Mouse (Mus musculus): ENCODE data around the gene Acsbg1. TPM values are rescaled to one million over a fixed set of nuclear protein-coding genes. Genes with fewer than 3 reads are reported as not detected.

Acsbg1 gene
- polyA plus RNA-seq, 1 experiment from 2014 or later = 0.22 TPM

GRCm38 (mm10) chr9:54560831-54561601 lies 100.7 kb downstream of the Acsbg1 start:
- ATAC-seq (replicated peaks; ENCODE audit: low FRiP score, low TSS enrichment, low read depth) (no peak), DNase-seq (ENCODE audit: low spot score) (no peak)
- H3K4me2 ChIP-seq (ENCODE audit: low read length) = no peak overlapping the region
- WGBS = 92% methylated on average over 8 of the region's 8 CpGs
- H3K4me1 ChIP-seq (replicated peaks; ENCODE audit: control insufficient read depth, insufficient read depth, low read length) = peaks cover 3% of the 10 kb centered on the region; the same call in 1 of the 2 replicates
- H3K27ac ChIP-seq (ENCODE audit: low read depth) = no peak overlapping the region
- no peak overlapping the region for H3K4me3 ChIP-seq (ENCODE audit: low read depth, low read length)
- no peak overlapping the region for H3K9ac ChIP-seq (ENCODE audit: low read length)
- no peaks in the 10 kb centered on the region for H3K27me3 ChIP-seq (replicated peaks; ENCODE audit: control insufficient read depth, insufficient read depth, low read length)
- no peaks in the 10 kb centered on the region for H3K36me3 ChIP-seq (ENCODE audit: control insufficient read depth, insufficient read depth, low read length)
- no peaks in the 10 kb centered on the region for H3K9me3 ChIP-seq (ENCODE audit: control insufficient read depth, low read length)

- no peak within 1 kb of the TSS for H3K27ac ChIP-seq (ENCODE audit: low read depth)
- peak within 1 kb of the TSS; percentile 55 for H3K4me3 ChIP-seq (ENCODE audit: low read depth, low read length)
- H3K27me3 ChIP-seq (replicated peaks; ENCODE audit: control insufficient read depth, insufficient read depth, low read length) = no peaks in the 10 kb centered on the region
- H3K9me3 ChIP-seq (ENCODE audit: control insufficient read depth, low read length) = no peaks in the 10 kb centered on the region
- H3K4me2 ChIP-seq (ENCODE audit: low read length) = peak within 1 kb of the TSS; percentile 82
- no peaks in the 10 kb centered on the region for H3K36me3 ChIP-seq (ENCODE audit: control insufficient read depth, insufficient read depth, low read length)
- peaks cover 3% of the 10 kb centered on the region; the same call in 1 of the 2 replicates for H3K4me1 ChIP-seq (replicated peaks; ENCODE audit: control insufficient read depth, insufficient read depth, low read length)
- ATAC-seq (replicated peaks; ENCODE audit: low FRiP score, low TSS enrichment, low read depth) (peak; percentile 97), DNase-seq (ENCODE audit: low spot score) (peak; percentile 91)
- under 1% methylated on average over 54 of the region's 54 CpGs for WGBS
- H3K9ac ChIP-seq (ENCODE audit: low read length) = peak within 1 kb of the TSS; percentile 40
Observed at GRCm38 (mm10) chr9:54559771-54560471, 101.7 kb downstream of the Acsbg1 start, which contains the start of gene Cib2. Cib2 (minus strand) TSS chr9:54560218.

GRCm38 (mm10) chr9:54558731-54559130 lies 102.9 kb downstream of the Acsbg1 start:
- H3K27ac ChIP-seq (ENCODE audit: low read depth) = no peak overlapping the region
- no peak overlapping the region for H3K4me3 ChIP-seq (ENCODE audit: low read depth, low read length)
- ATAC-seq (replicated peaks; ENCODE audit: low FRiP score, low TSS enrichment, low read depth) = no peak
- 0 out of 2 replicates have a peak overlapping the region, but pooled peaks have one; percentile 82 for H3K4me2 ChIP-seq (ENCODE audit: low read length)
- no peak overlapping the region for H3K9ac ChIP-seq (ENCODE audit: low read length)
- no peaks in the 10 kb centered on the region for H3K36me3 ChIP-seq (ENCODE audit: control insufficient read depth, insufficient read depth, low read length)
- WGBS = 82% methylated on average over 8 of the region's 8 CpGs
- peaks cover 3% of the 10 kb centered on the region; the same call in 1 of the 2 replicates for H3K4me1 ChIP-seq (replicated peaks; ENCODE audit: control insufficient read depth, insufficient read depth, low read length)
- no peak for DNase-seq (ENCODE audit: low spot score)
- H3K27me3 ChIP-seq (replicated peaks; ENCODE audit: control insufficient read depth, insufficient read depth, low read length) = no peaks in the 10 kb centered on the region
- H3K9me3 ChIP-seq (ENCODE audit: control insufficient read depth, low read length) = no peaks in the 10 kb centered on the region

GRCm38 (mm10) chr9:54555044-54555443 lies 106.6 kb downstream of the Acsbg1 start:
- Histone ChIP-seq H3K9me3 (ENCODE audit: control insufficient read depth, low read length) (no peaks in the 10 kb centered on the region), H3K4me1 (replicated peaks; ENCODE audit: control insufficient read depth, insufficient read depth, low read length) (peaks cover 3% of the 10 kb centered on the region; the same call in 1 of the 2 replicates), H3K9ac (ENCODE audit: low read length) (no peak overlapping the region), H3K27me3 (replicated peaks; ENCODE audit: control insufficient read depth, insufficient read depth, low read length) (no peaks in the 10 kb centered on the region), H3K27ac (ENCODE audit: low read depth) (no peak overlapping the region), H3K4me3 (ENCODE audit: low read depth, low read length) (no peak overlapping the region), H3K4me2 (ENCODE audit: low read length) (no peak overlapping the region), H3K36me3 (ENCODE audit: control insufficient read depth, insufficient read depth, low read length) (no peaks in the 10 kb centered on the region)
- ATAC-seq (replicated peaks; ENCODE audit: low FRiP score, low TSS enrichment, low read depth) (no peak), DNase-seq (ENCODE audit: low spot score) (no peak)
- WGBS = 84% methylated on average over 2 of the region's 2 CpGs

Small RNA genes within 50 kb of the gene (microRNA-seq; reads per million reads assigned to microRNA genes)
- not detected for gene Mir5710

Other genes with a start within 250 kb of the Acsbg1 start
- 5.2 and 6.1 TPM in 2 replicates for gene Dmxl2, start 160.2 kb downstream of the Acsbg1 start, polyA plus RNA-seq (2014; fragmentation: Nextera tagmentation; extraction: Ambion mirVana)
- not detected in 2 replicates for gene Sh2d7, start 122.9 kb downstream of the Acsbg1 start, polyA plus RNA-seq (2014; fragmentation: Nextera tagmentation; extraction: Ambion mirVana)
- 15.3 and 19.3 TPM in 2 replicates for gene Cib2, start 101.7 kb downstream of the Acsbg1 start, polyA plus RNA-seq (2014; fragmentation: Nextera tagmentation; extraction: Ambion mirVana)
- gene Idh3a, start 75.5 kb downstream of the Acsbg1 start, polyA plus RNA-seq (2014; fragmentation: Nextera tagmentation; extraction: Ambion mirVana) = 178 and 181 TPM in 2 replicates
- gene Dnaja4, start 37.0 kb upstream of the Acsbg1 start, polyA plus RNA-seq (2014; fragmentation: Nextera tagmentation; extraction: Ambion mirVana) = 3.6 and 5.0 TPM in 2 replicates
- gene Wdr61, start 72.6 kb upstream of the Acsbg1 start, polyA plus RNA-seq (2014; fragmentation: Nextera tagmentation; extraction: Ambion mirVana) = 162 and 170 TPM in 2 replicates
- 15.9 and 22.6 TPM in 2 replicates for gene Crabp1, start 102.9 kb upstream of the Acsbg1 start, polyA plus RNA-seq (2014; fragmentation: Nextera tagmentation; extraction: Ambion mirVana)
- gene Ireb2, start 201.9 kb upstream of the Acsbg1 start, polyA plus RNA-seq (2014; fragmentation: Nextera tagmentation; extraction: Ambion mirVana) = 39.4 and 46.0 TPM in 2 replicates